Mouse (Mus musculus) right cerebral cortex, postnatal 14 days (tissue): ENCODE results near the gene Ylpm1.
A peak's percentile ranks its signal among the peaks of the same experiment; 100 is the strongest.

Experiments used
- DNase-seq: peaks from one replicate; pipeline ENCODE4 v3.0.0; 2022

Ylpm1 gene

DNA sequence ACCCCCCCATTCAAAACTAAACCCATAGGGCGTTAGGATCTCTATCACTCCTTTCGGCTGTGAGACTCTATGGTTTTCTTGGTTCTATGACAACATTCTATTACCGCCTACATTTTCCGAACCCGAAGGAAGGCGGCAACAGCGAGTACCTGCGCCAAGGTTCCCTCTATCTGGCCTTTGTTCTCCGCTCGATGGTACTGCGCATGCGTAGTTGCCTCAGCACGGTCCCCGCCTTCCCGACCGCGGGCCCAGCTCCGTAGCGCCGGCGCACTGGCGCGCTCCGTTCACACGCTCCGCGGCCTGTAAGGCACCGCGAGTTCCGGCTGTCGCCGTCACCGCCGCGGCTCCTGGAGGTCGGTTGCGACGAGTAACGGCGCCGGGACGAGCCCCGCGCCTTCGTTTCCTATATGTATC, at the start of gene Ylpm1:
Ylpm1 (plus strand) TSS at position 239 of the 414 bp plus-strand sequence.
- peak; percentile 98 for DNase-seq

DNA sequence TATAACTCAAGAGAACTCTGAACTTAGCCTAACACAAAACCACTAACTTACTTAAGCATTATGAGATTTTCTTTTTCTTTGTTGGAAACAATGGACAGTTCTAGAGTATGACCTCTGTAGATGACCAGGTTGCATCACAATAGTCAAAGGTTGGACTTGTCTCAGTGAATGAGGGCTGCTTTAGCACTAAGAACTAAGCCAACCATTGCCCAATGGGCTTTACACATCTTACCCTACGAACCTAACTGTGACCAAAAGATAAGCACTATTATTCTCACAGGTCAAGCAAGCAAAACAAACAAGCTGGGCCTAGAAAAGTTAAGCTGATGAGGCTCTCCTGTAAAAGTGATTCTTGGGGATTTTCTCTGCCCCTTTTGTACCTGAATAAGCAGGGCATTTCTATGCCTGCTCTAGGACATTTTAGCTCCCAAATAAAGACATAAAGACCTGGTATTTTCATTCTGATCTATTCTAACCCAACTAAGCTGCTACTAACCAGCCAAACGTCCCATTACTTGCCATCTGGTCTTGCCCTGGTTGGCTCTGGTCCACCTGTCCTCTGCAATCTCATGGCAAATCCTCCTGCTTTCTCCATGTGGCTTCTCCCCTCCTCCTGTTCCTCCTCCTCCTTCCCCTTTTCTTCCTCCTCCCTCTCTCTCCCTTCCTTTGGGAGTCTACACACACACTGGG, 48.1 kb upstream of the Ylpm1 start:
- DNase-seq = no peak

DNA sequence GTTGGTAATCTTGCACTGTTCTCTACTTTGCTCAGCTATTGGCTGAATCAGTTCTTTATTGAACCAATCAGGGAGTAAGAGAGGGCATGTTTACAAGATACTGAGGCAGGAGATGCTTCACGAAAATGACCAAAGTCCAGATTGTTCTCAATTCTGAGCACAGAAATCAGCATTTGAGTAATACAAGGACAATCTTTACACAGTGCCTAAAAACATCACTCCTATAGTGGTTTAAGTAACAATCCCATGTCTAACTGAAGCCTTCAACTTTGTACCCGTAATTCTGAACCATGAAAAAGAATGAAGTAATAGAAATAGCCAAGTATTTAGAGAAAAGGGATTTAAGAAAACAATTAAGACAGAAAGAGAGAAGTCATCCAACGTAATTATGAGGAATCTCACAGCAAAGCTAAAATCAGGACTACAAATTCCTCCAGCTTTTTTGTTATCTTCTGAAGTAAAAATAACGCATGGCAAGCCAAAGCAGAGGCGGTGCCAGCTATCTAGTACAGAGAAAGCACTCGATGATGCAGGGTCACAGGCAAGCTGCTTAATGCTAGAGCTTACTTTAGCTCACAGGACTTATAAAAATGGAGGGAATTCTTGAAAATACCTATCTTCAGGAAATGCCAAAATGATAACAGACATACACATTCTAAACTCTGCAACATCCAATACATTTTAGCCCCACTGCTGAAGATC, 47.4 kb upstream of the Ylpm1 start:
- DNase-seq = no peak

DNA sequence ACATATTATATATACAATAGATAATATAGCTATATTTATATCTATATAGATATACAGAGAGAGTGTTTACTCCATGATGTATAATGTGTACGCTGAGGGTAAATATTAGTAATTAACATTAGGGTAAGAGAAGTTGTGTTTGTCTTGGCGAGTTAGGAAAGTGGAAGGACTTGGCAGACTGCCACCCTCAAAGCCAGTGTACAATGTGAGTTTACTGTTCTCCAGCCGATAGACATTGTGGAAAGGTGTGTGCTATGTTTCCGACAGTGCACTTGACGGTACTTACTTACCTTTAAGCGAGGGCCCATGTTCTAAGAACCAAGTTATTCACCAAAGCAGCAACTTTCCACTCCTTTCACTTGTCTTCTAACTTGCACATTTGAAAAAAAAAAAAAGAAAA, 45.4 kb upstream of the Ylpm1 start:
- DNase-seq = no peak

DNA sequence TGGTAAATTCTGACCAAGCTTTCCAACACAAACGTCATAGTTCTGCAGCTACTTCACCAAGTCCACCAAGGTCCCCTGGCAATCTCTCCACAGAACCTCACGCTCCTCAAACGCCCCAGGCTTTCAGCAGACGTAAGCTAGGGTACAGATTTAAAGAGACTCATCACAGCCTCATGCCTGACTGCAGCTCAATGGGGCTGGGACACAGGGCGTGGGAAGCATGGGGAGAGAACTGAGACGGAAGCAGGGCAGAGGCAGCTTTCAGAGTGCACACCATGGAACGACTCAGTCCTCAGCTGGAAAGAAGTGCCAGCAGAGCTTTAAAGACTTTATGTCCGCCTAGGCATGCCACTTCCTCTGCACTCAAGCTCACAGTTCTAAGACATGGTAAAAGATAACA, 44.6 kb upstream of the Ylpm1 start:
- DNase-seq = no peak

DNA sequence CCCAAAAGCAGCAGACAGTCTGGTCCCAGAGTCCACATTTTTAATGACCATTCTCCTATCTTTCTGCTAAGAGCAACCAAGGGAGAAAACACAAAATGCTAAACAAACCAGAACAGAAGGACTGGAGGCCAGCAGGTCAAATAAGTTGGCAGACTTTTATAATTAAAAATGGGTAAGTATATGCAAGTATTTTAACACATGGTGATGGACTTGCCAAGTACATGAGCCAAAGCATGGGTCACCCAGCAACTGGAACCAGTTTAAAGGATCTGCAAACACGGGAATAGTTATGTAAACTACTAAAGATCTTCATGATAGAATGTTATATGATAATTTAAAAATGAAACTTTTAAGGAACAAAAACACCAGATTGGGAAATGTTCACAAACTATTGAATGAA, 43.8 kb upstream of the Ylpm1 start:
- no peak for DNase-seq

DNA sequence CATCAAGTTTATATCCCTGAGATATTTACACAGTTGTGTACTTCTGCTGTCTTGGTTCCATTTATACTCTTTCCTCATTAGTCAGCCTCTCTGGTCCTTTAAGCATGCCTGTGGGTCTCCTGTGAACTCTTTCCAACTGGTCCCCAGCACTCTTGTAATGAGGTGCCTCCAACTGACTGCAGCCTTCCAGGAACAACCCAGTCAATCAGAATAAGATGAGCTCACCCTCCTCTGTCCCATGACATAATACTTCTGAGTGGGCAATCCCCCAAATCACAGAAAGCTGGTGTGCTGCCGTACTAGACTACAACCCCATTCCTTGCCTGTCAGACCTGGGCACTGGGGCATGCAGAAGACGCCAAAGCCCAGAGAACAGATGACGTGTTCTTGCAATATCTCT, 39.8 kb upstream of the Ylpm1 start:
- DNase-seq = no peak

DNA sequence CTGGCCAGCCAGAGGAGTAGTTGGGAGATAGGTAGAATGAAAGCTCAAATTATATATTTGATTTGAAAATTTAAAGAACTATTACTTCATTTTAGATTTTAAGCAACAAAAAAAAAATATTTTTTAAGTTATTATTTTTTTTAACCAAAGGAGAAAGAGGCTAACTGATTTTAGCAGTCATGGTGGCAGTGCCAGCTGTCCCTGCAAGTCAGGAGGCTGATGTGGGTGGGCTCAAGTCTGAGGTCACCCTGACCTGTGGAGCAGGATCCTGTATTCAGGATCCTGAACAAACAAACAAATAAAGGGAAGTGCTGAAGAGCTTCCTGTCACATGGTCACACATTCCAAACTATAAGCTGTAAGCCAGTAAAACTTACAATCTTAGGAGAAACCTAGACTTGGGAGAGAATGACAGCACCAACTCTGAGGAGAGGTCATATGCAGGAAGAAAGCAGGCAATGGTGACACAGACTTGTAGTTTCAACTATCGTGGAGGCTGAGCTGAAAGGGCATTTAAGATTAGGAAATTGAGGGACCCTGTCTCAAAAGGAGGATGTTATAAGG, 37.2 kb upstream of the Ylpm1 start:
- DNase-seq = no peak

DNA sequence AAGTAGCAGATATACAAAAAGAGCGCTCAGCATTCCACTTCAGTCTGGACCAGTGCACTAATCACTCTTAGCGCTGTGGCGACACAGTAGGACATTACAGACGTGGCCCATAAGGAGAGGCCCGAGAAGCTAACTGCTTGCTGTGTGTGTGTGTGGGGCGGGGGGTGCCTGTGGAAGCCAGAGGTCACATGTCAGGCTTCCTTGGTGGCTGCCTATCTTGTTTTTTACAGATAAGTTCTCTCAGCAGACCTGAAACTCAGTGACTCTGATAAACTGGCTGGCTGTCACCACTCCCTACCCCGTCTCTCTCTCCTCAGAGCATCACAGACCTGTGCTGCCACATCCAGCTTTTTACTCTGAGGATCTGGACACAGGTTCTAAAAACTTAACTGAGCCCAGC, 33.5 kb upstream of the Ylpm1 start:
- DNase-seq = no peak

DNA sequence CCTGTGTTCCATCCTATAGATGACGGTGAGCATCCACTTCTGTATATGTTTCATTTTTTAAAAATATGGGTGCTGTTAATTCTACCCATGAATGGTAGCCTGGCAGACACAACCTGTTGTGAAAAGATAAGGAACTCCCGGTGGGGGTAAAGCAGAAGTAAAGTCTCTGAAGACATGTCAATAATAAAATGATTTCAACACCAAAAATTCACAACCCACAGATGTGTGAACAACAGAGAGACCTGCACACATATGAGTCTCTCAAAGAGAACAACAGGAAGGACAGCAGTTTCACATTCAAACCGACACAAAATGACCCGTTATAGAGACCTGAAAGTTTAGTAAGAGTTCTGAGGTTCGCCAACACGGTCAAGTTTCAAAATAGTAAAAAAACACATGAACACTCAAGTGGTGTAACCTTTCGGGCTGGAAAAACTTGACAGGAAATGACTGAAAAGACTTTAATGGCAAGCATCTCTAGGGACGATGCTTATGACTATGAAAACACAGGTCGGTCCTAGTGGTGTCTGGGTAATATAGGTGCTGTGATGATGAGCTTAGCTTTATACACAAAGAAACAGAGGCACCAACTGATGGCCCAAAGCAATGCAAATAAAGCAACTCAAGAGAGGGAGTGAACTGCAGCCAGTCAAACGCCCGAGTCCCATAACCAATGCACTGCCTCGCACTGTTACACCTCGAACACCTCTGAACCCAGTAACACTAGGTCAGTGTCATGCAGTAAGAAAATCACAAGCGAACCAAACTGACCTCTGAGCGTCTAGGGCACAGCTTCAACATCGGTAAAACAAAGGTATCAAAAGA, 27.1 kb upstream of the Ylpm1 start:
- no peak for DNase-seq

DNA sequence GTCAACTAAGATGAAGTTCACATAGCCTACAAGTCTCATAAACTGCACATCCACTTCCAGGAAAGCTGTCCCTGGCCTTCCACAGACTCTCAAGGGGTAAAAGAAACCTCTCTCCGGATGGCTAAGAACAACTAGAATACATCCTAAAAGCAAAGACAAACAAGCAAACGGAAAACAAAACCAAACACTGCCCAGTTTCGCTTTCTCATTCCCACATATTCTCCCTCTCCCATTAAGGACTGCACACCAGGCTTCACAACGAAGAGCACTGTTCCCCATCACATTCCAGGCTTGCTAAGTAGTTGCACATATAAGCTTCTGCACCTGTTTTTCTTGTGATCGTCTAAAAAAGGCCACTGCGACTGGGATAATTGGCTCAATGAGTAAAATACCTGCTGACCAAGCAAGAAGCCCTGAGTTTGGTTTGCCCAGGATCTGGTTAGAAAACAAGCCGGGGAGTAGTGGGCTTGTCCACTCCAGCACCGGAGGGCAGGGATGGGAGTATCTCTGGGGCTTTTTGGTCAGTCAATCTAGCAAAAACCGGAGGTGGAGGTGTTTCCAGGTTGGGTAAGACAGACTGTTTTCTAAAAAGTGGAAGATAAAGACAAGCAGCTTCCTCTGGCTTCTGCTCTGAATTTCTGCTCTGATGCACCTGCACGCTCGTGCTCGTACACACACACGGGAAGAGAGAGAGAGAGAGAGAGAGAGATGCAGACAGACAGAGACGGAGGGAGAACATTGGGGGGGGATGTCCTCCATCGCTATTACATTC, 26.3 kb upstream of the Ylpm1 start:
- DNase-seq = no peak

DNA sequence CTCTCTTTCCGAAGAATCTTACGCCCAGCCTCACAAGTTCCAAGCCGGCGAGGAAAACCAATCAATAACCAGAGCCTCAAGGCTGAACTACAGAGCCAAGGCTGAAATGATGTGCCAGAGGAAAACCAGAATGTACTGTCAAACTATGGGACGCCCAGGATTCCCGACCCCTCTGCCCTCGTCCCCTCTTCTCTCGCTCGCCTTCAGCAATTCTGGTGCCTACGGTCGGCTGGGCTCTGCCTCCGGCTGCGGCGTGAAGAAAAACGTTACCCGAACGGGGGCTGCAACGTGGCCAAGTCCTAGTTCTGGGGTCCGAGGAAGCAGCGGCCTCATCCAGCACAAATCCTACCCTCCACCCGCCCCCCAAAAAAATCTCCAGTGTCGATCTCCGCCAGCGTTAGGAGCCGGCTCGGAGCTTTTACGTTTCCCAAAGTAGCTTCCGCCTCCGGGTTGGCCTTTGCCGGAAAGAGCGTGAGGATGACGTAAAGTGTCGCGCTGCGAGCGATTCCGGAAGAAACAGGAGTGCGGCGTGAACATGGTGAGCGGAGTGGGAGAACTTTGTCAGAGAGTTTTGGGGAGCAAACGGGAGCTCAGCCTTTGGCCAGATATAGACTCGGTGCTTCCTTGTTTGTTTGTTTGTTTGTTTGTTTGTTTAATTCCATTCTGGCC, 25.6 kb upstream of the Ylpm1 start, which contains the start of the genes Fcf1 and Arel1:
Fcf1 (plus strand) TSS at position 470 of the 669 bp plus-strand sequence.
Arel1 (minus strand) TSS at position 473 of the 669 bp plus-strand sequence.
- DNase-seq = peak; percentile 88

DNA sequence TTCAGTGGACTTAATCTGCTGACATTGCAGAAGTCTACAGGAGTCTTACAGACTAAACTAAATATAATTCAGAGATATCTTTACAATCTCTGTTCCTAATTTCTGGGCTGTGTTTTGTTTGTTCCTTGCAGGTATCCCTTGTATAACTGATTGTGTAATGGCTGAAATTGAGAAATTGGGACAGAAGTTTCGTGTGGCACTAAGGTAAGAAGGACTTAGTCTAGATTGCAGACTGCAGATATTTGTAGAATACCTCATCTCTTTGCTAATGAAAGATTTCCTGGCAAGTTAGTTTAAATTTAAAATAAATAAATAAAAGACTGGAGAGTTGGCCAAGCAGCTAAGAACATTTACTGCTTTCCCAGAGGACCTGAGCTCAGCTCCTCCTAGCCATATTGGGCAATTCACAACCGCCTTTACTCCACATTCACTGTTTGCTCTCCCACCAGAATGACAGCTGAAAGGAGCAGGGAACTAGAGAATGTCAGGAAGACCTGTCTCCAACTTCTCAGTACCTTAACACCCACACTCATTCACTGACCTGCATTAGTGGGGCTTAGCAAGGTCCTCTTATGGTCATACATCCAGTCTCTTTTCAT, 16.8 kb upstream of the Ylpm1 start:
- no peak for DNase-seq

DNA sequence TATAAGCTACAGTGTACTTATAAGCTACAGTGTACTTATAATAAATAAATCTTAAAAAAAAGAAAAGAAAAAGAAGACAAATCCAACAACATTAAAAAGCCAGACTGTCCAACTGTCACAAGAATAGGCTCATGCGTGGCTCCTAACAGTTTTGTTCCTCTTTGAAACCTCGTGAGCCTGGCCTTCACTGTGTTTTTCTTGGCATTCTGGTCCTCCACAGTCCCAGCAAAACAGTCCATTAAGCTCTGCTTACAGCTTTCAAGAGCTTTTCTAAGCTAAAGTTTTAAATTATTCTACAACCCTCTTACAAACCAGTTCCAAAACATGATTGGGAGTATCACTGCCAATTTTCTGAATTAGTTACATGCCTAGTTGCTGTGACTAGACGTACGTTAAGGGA, 6.7 kb upstream of the Ylpm1 start:
- DNase-seq = no peak

DNA sequence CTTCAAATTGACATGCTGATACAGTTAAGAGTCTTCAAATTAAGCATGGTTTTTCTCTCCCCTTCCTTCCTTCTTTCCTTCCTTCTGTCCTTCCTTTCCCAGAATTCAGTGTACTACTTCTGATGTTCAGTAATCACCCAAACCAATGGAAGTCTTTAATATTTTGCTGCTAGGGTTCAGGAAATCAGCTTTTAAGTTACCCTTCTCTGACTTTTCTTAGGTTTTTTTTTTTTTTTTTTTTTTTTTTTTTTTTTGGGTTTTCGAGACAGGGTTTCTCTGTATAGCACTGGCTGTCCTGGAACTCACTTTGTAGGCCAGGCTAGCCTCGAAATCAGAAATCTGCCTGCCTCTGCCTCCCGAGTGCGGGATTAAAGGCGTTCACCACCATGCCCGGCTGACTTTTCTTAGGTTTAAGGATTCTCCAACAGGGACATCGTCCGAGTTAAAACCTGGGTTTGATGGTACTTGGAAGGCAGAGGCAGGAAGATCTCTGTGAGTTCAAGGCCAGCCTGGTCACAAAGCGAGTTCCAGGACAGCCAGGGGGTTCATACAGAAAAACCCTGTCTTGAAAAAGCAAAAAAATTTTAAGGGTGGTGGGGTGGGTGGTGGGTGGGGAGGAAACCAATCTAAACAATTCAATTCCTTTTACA, 884 bp upstream of the Ylpm1 start:
- no peak for DNase-seq

DNA sequence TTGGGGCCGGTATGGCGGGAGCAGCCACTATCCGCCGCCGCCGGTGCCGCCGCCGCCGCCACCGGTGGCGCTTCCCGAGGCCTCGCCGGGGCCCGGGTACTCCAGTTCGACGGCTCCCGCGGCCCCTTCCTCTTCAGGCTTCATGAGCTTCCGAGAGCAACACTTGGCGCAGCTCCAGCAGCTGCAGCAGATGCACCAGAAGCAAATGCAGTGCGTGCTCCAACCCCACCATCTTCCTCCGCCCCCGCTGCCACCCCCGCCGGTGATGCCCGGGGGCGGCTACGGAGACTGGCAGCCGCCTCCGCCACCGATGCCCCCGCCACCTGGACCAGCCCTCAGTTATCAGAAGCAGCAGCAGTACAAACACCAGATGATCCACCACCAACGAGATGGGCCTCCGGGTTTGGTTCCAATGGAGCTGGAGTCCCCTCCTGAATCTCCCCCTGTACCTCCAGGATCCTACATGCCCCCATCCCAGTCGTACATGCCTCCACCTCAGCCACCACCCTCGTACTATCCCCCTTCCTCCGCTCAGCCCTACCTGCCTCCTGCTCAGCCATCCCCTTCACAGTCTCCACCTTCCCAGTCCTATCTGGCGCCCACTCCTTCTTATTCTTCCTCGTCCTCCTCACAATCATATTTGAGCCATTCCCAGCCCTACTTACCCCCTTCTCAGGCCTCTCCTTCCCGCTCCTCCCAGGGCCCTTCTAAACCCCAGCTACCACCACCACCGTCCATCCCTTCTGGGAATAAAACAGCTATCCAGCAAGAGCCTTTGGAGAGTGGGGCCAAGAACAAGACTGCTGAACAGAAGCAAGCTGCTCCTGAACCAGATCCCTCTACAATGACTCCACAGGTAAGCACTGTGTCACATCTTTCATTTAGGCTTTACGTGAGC, 629 bp downstream of the Ylpm1 start:
- peak; percentile 68 for DNase-seq

DNA sequence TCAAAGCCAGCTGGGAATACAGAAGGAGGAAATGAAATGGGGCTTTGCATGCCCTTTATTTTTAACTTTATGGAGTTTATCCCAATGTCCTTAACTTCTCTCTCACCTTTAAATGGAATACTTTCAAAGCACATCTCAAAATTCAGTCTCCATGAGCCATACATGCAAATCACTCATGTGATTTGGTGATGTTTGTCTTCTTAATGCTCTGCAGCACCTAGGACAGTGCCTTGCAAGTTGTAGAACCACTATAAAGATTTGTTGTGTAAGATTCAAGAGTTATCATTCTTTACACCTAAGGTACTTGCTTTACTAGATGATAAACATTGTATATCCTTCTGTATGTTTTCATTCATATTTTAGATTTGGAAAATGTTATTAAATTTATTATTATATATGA, 2.9 kb downstream of the Ylpm1 start:
- DNase-seq = no peak

DNA sequence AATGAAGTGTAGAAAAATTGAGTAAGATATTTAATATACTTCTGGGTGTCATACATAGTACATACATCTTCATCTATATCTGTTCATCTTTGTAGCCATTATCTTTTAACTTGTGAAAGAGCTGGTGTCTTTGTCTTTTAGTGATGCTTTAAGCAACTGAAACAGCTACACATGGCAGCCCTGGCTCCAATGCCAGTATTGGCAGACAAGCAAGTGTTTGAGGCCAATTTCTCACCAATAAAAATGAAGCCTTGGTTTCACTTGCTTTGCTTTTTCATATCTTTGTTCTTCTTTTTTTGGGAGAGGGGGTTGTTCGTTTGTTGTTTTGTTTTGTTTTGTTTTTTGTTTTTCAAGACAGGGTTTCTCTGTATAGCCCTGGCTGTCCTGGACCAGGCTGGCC, 10.1 kb downstream of the Ylpm1 start:
- DNase-seq = no peak

DNA sequence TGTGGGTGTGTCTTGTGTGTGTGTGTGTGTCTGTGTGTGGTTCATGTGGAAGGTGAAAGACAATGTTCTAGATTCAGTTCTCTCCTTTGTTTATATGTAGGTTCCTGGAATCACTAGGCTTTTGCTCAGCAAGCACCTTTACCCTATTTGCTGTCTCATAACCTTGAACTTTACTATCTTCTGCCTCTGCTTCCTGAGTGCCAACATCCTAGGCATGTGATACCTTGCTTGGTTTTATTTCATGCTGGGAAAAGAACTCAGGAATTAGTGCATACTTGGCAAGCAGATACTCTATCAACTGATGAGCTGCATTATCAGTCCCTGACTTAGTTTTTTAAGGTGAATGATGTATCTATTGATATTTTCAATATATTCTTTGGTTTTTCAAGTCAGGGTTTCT, 10.9 kb downstream of the Ylpm1 start:
- no peak for DNase-seq

DNA sequence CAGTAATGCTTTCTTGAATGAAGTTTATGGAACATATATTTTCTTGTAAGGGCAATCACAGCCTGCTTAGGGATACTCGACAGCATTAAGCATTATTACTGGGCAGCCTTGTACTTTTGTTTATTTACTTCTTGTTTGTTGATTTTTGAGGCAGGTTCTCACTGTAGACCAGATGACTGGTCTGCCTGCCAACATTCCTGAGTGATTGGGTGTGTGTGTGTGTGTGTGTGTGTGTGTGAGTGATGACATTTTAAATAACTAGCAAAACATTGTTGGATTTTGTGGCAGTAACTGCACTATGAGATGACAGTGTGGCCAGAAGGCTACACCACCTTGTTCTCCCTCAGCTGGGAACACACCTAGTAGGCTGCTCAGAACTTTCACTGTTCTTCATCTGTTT, 13.7 kb downstream of the Ylpm1 start:
- no peak for DNase-seq
